Mouse (Mus musculus): Measurements from ENCODE around the gene Nmnat3.

The Nmnat3 gene

GRCm38 (mm10) chr9:98311316-98311965 lies 24.2 kb downstream of the Nmnat3 start:
- no peak for DNase-seq (ENCODE audit: low spot score)

GRCm38 (mm10) chr9:98312622-98313374 lies 25.6 kb downstream of the Nmnat3 start:
- no peak for DNase-seq (ENCODE audit: low spot score)

GRCm38 (mm10) chr9:98313587-98313986 lies 26.4 kb downstream of the Nmnat3 start:
- no peak for DNase-seq (ENCODE audit: low spot score)

- no peak for DNase-seq (ENCODE audit: low spot score)
These were observed 26.9 kb downstream of the Nmnat3 start for GRCm38 (mm10) chr9:98314059-98314650.

- DNase-seq (ENCODE audit: low spot score), result no peak
These were observed 30.7 kb downstream of the Nmnat3 start for GRCm38 (mm10) chr9:98317897-98318296.

GRCm38 (mm10) chr9:98318875-98319274 lies 31.6 kb downstream of the Nmnat3 start:
- DNase-seq (ENCODE audit: low spot score), result no peak

- DNase-seq (ENCODE audit: low spot score), result no peak
These were observed 33.5 kb downstream of the Nmnat3 start for GRCm38 (mm10) chr9:98320785-98321184.

GRCm38 (mm10) chr9:98326088-98326487 lies 38.9 kb downstream of the Nmnat3 start:
- no peak for DNase-seq (ENCODE audit: low spot score)

GRCm38 (mm10) chr9:98328415-98329176 lies 41.4 kb downstream of the Nmnat3 start:
- DNase-seq (ENCODE audit: low spot score), result no peak

GRCm38 (mm10) chr9:98329274-98330105 lies 42.3 kb downstream of the Nmnat3 start:
- peak; percentile 3 for DNase-seq (ENCODE audit: low spot score)

- DNase-seq (ENCODE audit: low spot score), result no peak
These were observed 46.1 kb downstream of the Nmnat3 start for GRCm38 (mm10) chr9:98333219-98333754.

GRCm38 (mm10) chr9:98337881-98338769 lies 50.9 kb downstream of the Nmnat3 start:
- DNase-seq (ENCODE audit: low spot score), result peak; percentile 24

GRCm38 (mm10) chr9:98339971-98340370 lies 52.7 kb downstream of the Nmnat3 start:
- DNase-seq (ENCODE audit: low spot score), result no peak

- no peak for DNase-seq (ENCODE audit: low spot score)
These were observed 53.2 kb downstream of the Nmnat3 start for GRCm38 (mm10) chr9:98340427-98340826.

GRCm38 (mm10) chr9:98345840-98346239 lies 58.6 kb downstream of the Nmnat3 start:
- DNase-seq (ENCODE audit: low spot score), result no peak

GRCm38 (mm10) chr9:98346240-98346639 lies 59.0 kb downstream of the Nmnat3 start:
- no peak for DNase-seq (ENCODE audit: low spot score)

- no peak for DNase-seq (ENCODE audit: low spot score)
These were observed 59.8 kb downstream of the Nmnat3 start for GRCm38 (mm10) chr9:98347021-98347420.

GRCm38 (mm10) chr9:98350318-98351144 lies 63.3 kb downstream of the Nmnat3 start:
- no peak for DNase-seq (ENCODE audit: low spot score)

GRCm38 (mm10) chr9:98352332-98352731 lies 65.1 kb downstream of the Nmnat3 start:
- no peak for DNase-seq (ENCODE audit: low spot score)

Measured in adipocyte (in vitro differentiated cells).